Mouse (Mus musculus) T-helper 2 cell (primary cell): ENCODE data around the gene Wbp1l.

ENCODE experiments used
- in situ Hi-C: fragments of 300-600 bp; cut with MboI, MseI; formaldehyde crosslinking; loops from one replicate; pipeline ENCODE4 v1.15.1; 2025; ENCODE audit warnings: high pct_unique_total_duplicates

Wbp1l gene

DNA sequence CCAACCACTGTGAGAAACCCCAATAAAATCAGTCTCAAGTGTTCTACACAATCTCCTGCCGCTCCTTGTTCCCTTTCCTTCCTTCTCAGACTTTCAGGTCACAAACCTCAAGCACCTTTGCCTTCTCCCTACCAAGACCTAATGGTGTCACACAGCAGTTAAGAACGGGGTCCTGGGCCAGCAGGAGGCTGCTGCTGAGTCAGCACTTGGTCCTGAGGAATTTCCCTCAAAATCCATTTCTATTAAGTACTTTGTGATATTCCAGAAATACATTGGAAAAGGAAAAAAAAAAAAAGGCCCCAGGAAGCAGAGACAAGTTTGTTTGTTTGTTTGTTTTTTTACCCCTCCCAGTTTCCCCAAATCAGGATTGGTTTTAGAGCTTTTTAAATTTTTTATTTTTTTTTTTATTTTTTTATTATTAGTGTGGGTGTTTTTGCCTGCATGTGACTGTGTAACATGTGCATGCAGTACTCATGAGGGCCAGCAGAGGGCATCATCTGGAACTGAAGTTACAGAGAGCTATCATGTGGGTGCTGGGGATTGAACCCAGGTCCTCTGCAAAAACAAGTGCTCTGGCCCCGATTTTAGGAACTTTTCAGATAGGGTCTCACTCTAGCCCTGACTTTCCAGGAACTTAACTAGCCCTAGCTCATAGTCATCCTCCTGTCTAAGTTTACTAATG, 58.6 kb downstream of the Wbp1l start:
- in situ Hi-C loops, result no loop called here

DNA sequence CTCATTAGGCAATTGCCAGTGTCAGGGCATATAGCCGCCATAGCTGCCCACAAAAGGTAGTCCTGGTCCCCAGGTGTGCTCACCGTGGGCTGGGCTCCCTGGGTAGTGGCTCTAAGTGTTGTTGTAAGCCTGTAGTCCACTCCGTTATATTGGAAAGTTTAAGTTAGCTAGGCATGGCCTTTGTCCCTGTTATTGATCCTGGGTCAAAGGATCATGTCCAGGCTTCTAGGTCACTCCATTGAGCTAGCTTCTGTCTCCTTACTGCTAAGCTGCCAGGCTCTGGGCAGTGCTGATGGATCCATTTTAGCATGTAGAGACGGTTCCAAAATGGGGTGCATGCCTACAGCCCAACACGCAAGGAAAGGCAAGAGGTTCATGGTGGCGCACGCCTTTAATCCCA, 59.5 kb downstream of the Wbp1l start:
- in situ Hi-C loops, result no loop called here

GRCm38 (mm10) chr19:46658851-46659250, 60.0 kb downstream of the Wbp1l start:
- in situ Hi-C loops, result no loop called here

DNA sequence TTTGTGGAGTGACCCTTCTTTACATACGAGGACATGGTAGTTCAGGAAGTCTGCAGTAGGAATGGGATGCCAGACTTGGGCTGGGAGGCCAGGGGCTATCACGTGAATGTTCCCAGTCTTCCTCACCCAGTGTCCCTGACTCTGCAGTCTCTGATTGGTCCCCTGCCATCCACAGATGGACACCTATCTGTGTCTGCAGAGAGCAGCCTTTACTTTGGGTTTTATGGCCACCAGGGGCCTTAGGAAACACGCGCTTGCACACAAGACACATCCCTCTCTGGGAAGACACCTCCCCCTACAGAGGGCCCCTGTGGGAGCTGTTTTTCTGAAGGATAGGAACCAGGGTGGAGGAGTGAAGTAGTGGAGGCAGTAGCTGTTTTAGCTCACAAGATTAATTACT, 62.6 kb downstream of the Wbp1l start:
- in situ Hi-C loops, result loop anchor here (10.0 kb wide), 2 partner anchors 203 to 1517 kb away; no protein-coding TSS in a partner anchor

DNA sequence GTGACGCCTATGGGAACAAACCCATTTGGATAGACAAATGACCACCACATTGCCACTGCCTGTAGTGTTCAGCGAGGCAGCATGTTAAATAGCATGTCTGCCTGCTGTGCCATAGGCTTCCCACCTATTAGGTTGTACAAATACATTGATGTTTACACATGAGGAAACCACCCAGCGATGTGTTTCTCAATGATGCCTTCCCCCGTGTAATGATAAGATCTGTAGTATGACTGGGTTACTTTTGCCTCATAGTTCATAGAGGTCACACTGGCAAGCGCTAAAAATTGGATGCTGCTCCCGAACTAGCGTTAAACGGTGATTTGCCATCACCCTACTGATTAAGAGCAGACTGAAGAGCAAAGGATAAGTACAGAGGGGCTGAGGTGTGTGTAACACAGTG, 63.3 kb downstream of the Wbp1l start:
- in situ Hi-C loops, result loop anchor here (10.0 kb wide), 2 partner anchors 203 to 1517 kb away; no protein-coding TSS in a partner anchor

DNA sequence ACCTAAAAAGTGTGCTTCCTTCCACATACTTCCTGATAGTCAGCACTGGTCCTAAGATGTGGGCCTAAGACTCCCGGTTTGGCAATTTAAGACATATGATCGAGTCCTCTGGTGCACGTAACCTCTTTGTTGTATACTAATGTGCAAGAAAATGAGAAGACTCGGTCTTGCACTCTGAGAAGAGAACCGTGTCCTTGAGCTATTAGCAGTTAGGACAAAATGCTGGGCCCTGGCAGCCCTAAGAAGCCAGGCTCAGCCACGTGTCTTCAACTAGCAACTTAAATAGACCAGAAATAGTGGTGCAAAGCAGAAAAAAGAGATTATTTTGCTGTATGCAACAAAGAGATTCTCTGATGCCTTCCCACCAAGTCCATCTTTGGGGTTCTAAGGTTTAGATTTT, 63.9 kb downstream of the Wbp1l start:
- in situ Hi-C loops, result loop anchor here (10.0 kb wide), 2 partner anchors 202 to 1518 kb away; no protein-coding TSS in a partner anchor

GRCm38 (mm10) chr19:46665474-46665873, 66.6 kb downstream of the Wbp1l start:
- in situ Hi-C loops, result loop anchor here (5.0 to 10.0 kb wide), 3 partner anchors 72 to 1521 kb away; no protein-coding TSS in a partner anchor

GRCm38 (mm10) chr19:46667300-46667699, 68.4 kb downstream of the Wbp1l start:
- in situ Hi-C loops, result loop anchor here (5.0 to 10.0 kb wide), 3 partner anchors 70 to 1522 kb away; no protein-coding TSS in a partner anchor

DNA sequence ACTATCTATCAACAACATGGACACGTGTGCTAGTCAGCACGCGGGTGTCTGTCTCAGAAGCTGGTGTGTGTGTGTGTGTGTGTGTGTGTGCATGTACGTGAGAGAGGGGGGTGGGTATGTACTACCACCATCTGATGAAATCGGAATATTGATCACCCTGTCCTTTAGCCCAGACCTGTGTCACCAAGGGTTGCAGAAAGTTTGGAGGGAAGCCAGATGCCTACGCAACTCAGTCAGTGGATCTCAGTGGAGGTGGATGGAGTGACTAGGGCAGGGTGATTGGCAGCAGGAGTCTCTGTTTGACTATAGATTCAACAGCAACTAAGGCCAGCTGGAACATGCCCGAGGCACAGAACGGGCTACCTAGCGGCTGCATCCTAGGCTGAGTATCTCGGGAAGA, 69.4 kb downstream of the Wbp1l start:
- in situ Hi-C loops, result loop anchor here (5.0 to 10.0 kb wide), 3 partner anchors 69 to 1523 kb away; no protein-coding TSS in a partner anchor

DNA sequence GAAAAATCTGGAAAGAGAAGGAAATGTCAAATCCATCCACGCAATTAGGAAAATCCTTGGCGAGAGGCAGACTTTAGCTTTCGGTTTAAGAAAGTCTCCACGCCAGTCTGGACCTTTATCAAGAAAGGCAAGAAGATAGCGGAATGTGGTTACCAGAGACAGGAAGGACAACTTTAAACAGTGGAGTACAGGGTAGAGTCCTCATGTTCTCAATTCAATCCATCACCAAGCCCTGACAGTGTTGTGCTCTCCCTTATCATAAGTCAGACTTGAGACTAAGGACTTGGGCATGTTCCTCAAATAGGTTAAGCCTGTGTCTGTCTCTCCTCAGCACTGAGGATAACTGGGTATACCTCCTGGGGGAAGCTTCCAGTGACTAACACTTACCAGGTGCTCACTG, 70.9 kb downstream of the Wbp1l start:
- in situ Hi-C loops, result loop anchor here (5.0 to 10.0 kb wide), 3 partner anchors 67 to 1525 kb away; no protein-coding TSS in a partner anchor

DNA sequence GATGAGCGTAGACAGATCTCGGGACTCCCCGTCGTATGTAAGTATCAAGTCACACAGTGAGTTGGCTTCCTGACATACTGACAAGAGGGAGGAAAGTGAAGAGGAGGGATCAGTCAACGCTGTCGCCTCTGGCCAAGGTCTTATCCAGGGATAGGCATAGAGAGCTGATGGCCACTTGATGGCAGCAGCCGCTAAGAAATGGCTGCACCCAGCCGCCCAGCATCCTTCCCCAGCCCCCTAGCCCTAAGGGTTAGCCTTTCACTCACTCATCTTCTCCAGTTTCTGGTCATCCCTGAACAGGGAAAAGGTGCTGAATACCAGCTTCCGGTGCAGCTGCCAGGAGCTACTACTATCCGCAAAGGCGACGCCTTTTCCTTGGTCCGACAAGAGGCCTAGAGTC, 71.8 kb downstream of the Wbp1l start:
- in situ Hi-C loops, result no loop called here

GRCm38 (mm10) chr19:46672766-46673418, 74.0 kb downstream of the Wbp1l start, which contains the start of gene Cyp17a1:
Gene Cyp17a1, minus strand, starts transcription at chr19:46673172.
- in situ Hi-C loops, result no loop called here

DNA sequence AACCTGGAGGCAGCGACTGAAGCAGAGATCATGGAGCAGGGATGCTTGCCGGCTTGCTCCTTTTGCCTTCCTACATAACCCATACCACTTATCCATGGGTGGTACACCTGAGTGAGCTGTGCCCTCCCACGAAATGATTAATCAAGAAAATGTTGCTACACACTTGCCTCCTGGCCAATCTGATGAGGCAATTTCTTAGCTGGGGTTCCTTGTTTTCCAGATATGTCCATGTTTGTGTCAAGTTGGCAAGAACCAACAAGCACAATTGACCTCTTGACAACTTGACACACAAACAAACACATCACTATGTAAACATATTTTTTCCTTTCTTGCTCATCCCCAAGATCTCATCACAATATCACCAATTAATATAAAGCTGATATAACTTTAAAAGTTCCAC, 76.8 kb downstream of the Wbp1l start:
- in situ Hi-C loops, result no loop called here

DNA sequence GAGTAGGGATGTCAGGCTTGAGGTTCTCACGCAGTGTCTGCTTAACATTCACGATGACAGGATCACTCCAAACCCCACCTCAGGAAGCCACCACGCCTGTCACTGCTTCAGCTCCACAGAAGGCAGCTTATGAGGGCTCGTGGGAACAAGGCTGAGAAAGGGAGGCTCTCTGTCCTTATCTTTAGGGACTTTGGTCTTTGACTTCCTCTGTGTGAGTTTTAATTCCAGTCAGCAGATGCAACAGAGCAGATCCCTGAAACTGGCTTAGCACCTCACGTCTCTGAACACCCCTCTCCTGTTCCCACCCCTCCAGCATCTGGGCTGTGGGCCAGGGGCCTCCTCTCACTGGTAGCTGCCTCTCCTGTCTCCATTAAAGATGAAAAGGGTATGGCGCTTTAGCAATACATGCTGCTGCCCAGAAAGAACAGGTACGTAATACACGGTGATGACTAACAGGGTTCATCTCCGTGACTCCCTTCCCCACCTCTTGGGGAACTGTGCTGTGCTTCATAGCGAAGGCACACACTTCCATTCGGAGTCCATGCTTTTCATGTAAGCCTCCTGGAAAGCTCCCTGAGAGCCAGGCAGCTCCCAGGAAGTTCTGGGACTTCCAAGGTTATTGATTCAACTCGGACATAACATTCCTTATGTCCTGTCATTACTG, 81.0 kb downstream of the Wbp1l start:
- in situ Hi-C loops, result no loop called here

DNA sequence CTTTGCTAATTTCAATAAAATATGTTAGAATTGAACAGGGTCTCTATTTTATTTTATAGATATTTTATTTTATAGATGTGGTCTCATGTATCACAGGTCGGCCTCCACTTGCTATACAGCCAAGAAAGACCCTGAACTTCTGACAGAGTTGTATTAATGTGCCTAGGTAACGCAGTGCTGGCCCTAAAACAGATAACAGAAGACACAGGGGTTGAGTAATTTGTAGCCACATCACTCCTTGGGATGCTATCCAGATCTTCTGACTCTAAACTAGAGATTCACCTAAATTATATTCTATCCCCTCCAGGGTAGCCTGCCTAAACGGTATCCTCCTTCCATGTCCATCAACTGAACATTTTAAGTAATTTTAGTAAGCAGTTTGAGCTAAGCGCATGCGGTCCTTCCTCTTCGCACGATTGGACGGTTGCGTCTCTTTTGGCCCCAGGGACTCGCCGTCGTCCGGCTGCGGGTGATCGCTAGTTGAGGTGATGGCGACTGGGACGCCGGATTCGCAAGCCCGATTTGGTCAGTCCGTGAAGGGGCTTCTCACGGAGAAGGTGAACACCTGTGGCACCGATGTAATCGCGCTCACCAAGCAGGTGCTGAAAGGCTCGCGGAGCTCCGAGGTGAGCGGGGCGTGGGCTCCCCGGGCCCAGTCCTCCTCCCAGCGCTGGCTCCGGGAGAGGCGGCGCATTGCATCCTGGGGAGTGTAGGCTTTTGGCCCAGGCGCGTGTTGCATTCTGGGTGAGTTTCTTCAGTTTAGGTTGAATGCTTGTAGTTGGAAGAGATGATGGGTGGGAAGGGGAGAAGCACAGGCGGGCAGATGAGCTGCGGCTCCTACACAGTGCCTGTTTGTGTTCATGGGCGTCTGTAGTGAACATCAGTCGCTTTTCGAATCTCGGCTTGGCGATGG, 90.8 kb downstream of the Wbp1l start, which contains the start of gene Borcs7:
TSS of gene Borcs7 (plus strand) at position 447 of the 913 bp plus-strand sequence.
- in situ Hi-C loops, result no loop called here

GRCm38 (mm10) chr19:46690387-46690786, 91.5 kb downstream of the Wbp1l start:
- in situ Hi-C loops, result no loop called here

- in situ Hi-C loops, result no loop called here
Measured at GRCm38 (mm10) chr19:46691078-46691477, 92.2 kb downstream of the Wbp1l start.

- in situ Hi-C loops, result no loop called here
Measured at GRCm38 (mm10) chr19:46693146-46693545, 94.3 kb downstream of the Wbp1l start.

DNA sequence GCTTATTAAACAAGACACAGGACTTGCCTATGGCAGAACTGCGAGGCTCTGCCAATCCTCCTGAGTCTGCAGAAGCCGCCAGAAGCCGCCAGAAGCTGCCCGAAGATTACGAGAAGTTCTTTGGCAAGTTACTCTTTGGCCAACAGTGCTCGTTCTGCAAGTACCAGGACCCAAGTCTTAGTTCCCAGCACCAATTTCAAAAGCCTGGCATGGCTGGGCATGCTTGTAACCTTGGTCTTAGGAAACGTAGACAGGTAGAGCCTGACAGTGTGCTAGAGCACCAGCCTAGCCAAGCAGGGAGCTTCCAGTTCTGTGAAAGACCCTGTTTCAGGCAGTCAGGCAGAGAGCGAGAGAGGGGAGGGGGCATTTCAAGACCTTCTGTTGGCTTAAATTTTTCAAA, 97.6 kb downstream of the Wbp1l start:
- in situ Hi-C loops, result no loop called here

DNA sequence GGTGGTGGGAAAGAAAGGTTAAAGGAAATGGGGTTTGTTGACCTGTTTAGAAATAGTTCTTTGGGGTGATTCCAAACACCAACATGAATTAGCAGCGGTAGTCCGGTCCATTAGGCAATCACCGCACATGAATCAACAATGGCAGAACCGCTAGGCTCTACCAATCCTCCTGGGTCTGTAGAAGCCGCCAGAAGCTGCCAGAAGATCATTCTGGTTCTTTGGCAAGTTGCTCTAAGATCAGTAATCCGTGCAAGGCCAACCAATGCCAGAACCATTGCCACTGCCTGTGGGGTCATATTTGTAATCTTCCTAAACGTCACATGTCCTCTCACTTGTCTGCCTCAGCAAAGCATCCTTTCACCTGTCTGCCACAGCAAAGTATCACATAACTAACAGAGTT, 98.1 kb downstream of the Wbp1l start:
- in situ Hi-C loops, result no loop called here
